Mouse (Mus musculus): ENCODE measurements around the gene Hcar2. TPM values are rescaled to one million over a fixed set of nuclear protein-coding genes. Genes with fewer than 3 reads are reported as not detected.
A peak's percentile ranks its signal among the peaks of the same experiment; 100 is the strongest.

Gene Hcar2
- polyA plus RNA-seq, 1 experiment = 1.9 TPM

DNA sequence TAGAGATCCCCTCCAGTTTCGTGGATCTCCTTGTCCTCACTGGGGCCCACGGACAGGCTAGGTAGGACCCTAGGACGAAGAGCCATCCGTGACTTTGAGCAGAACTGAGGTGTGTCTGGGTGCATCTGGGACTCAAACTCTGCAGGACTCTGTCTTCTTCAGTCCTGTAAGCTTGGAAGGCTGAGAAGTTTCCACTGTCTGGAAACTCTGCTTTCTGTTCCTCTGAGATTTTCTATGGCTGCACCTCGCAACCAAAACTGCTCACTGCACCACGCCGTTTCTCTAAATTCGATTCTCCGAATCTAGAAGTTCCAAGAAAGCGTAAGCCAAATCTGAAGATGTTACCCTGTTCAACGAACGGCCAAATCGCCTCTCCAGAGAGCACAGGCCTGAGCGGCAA is 1.4 kb downstream of the Hcar2 start:
- 93% methylated on average over 14 of the region's 14 CpGs for WGBS

DNA sequence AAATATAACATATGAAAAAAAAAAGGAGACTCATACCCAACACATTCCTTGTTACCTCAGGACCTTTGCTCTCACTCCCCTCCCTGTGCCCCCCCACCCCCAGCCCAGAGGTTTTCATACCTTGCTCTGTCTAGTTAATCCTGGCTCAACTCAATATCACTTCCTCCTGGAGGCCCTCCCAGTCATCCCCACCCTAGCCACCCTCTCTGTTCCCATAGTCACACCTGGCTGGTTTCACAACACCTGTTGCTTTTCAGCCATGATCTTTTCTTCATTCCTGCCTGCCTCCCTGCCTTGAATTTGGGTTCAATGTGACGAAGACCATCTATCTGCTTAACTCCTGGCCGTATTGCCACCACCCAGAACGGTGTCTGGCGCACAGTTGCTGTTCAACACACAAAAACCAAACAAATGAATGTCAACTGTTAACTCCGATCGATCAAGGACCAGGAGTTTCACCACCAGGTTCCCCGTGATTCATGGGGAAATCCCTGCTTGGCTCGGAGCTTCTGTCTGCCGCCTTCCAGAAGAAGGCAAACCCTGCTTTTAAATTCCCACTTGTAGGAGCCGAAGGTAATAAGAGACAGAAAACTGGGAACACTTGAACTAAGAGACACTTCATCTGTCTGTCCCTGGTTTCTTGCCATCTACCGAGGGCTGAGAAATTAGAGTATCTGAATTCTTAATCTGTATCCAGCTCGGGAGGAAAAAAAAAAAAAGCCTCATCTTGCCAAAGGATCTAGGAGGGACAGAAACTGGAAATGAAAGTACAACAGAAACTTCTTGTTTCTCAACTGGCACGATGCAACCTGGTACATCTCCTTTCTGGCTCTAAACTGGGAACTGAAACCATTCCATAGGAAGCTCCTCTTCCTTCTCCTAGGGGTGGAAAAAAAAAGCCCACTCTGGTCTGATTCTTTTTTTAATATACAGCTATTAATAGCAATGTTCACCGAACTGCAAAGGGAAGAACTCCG is 2.6 kb downstream of the Hcar2 start:
- Histone ChIP-seq H3K27me3 (replicated peaks; ENCODE audit: control insufficient read depth, insufficient read depth, low read length) (no peaks in the 10 kb centered on the region), H3K27ac (ENCODE audit: insufficient read depth, low read depth, low read length) (no peak overlapping the region), H3K4me1 (ENCODE audit: control insufficient read depth, insufficient read depth, low read length) (no peaks in the 10 kb centered on the region), H3K4me3 (ENCODE audit: insufficient read depth, low read depth, low read length) (no peak overlapping the region; the same call in 1 of the 2 replicates), H3K36me3 (ENCODE audit: control insufficient read depth, insufficient read depth, low read length) (no peaks in the 10 kb centered on the region)
- TF ChIP-seq CTCF (conservative IDR thresholded peaks at IDR 0.05; ENCODE audit: insufficient read depth, insufficient read length, low read depth, low read length) = no peak
- TF ChIP-seq POLR2A (IDR thresholded peaks at IDR 0.05; ENCODE audit: low read depth, low read length) = no peak
- 42% methylated on average over 15 of the region's 15 CpGs for WGBS
- peak; percentile 32 for DNase-seq

More for the DNA sequence above, 1.4 kb downstream of the Hcar2 start:
- H3K36me3 ChIP-seq (ENCODE audit: control insufficient read depth, insufficient read depth, low read length) = no peaks in the 10 kb centered on the region
- H3K4me3 ChIP-seq (ENCODE audit: insufficient read depth, low read depth, low read length) = no peak overlapping the region
- no peak overlapping the region for H3K27ac ChIP-seq (ENCODE audit: insufficient read depth, low read depth, low read length)
- no peak for DNase-seq
- no peaks in the 10 kb centered on the region for H3K27me3 ChIP-seq (replicated peaks; ENCODE audit: control insufficient read depth, insufficient read depth, low read length)
- H3K4me1 ChIP-seq (ENCODE audit: control insufficient read depth, insufficient read depth, low read length) = no peaks in the 10 kb centered on the region
- TF ChIP-seq CTCF (conservative IDR thresholded peaks at IDR 0.05; ENCODE audit: insufficient read depth, insufficient read length, low read depth, low read length) (no peak), POLR2A (IDR thresholded peaks at IDR 0.05; ENCODE audit: low read depth, low read length) (no peak)

DNA sequence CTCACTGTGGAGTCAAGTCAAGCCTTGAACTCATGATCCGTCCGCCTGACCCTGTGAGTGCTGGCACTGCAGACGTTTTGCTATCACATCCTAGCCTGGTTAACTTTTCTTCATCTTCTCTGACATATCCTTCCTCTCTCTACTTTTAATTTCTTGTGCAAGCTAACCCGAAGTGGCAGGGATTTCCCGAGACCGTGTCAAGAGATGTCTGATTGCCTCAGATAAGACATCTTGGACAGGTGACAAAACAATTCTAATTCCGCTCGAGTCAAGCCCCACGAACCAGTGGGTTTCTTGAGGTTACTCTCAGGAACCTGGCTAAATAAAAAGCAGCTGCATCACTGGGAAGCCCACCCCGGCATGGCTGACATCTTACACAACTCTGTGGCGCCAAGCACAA is 6.5 kb downstream of the Hcar2 start:
- H3K27me3 ChIP-seq (replicated peaks; ENCODE audit: control insufficient read depth, insufficient read depth, low read length) = no peaks in the 10 kb centered on the region
- DNase-seq = no peak
- no peaks in the 10 kb centered on the region for H3K4me1 ChIP-seq (ENCODE audit: control insufficient read depth, insufficient read depth, low read length)
- H3K36me3 ChIP-seq (ENCODE audit: control insufficient read depth, insufficient read depth, low read length) = no peaks in the 10 kb centered on the region
- H3K27ac ChIP-seq (ENCODE audit: insufficient read depth, low read depth, low read length) = no peak overlapping the region
- 57% methylated on average over 11 of the region's 11 CpGs for WGBS
- no peak for TF ChIP-seq POLR2A (IDR thresholded peaks at IDR 0.05; ENCODE audit: low read depth, low read length)
- TF ChIP-seq CTCF (conservative IDR thresholded peaks at IDR 0.05; ENCODE audit: insufficient read depth, insufficient read length, low read depth, low read length) = no peak
- no peak overlapping the region for H3K4me3 ChIP-seq (ENCODE audit: insufficient read depth, low read depth, low read length)

DNA sequence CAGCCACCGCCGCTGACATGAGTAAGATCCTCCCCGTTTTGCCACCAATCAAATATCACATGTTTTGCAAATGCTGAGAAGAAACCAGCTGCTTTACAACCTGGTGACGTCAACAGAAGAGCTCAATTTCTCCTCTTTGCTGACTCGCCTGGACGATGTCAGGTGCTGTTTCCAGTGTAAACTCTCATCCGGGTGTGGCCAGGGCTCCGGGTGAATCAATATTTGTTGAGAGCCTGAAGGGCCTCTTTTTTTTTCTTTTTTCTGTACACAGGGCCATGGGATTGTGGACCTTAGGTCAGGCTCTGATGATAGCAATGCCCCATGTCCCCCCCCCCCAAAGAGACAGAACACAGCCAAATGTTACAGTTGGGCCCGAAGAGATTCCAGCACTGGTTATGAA is 10.8 kb downstream of the Hcar2 start:
- H3K27me3 ChIP-seq (replicated peaks; ENCODE audit: control insufficient read depth, insufficient read depth, low read length) = no peaks in the 10 kb centered on the region
- 69% methylated on average over 9 of the region's 9 CpGs for WGBS

DNA sequence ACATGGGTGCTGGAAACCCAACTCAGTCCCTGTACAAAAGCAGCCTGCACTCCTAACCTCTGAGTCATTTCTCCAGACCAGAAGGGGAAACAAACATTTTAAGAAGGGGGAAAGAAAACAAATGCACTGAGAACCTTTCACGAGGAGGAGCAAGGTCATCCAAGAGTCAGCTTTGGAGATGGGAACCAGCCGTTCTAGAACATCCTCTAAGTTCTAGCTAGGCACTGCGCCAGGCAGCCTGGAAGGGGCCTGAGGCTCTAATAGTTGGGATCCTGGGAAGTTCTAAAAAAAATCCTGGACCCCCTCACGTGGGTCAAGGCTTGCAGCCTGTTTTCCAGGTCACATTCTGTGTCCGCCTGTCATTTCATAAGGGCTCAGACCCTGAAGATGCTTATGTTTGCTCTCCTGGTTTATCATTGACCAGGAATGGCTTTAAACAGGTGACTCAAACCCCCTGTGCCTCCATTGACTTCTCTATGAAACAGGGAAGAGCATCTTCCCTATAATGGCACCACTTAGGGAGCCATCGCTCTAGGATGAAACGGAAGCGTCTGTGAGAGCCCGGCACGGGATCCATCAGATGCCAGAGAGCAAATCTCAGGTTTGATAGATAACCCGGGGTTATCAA is 11.3 kb downstream of the Hcar2 start:
- Histone ChIP-seq H3K27ac (ENCODE audit: insufficient read depth, low read depth, low read length) (peak overlapping the region; percentile 47), H3K4me1 (ENCODE audit: control insufficient read depth, insufficient read depth, low read length) (no peaks in the 10 kb centered on the region), H3K36me3 (ENCODE audit: control insufficient read depth, insufficient read depth, low read length) (no peaks in the 10 kb centered on the region), H3K27me3 (replicated peaks; ENCODE audit: control insufficient read depth, insufficient read depth, low read length) (no peaks in the 10 kb centered on the region), H3K4me3 (ENCODE audit: insufficient read depth, low read depth, low read length) (no peak overlapping the region)
- TF ChIP-seq POLR2A (IDR thresholded peaks at IDR 0.05; ENCODE audit: low read depth, low read length) (no peak), CTCF (conservative IDR thresholded peaks at IDR 0.05; ENCODE audit: insufficient read depth, insufficient read length, low read depth, low read length) (no peak)
- WGBS = 78% methylated on average over 11 of the region's 11 CpGs
- peak; percentile 50 for DNase-seq

More for the DNA sequence above, 10.8 kb downstream of the Hcar2 start:
- peak; percentile 15 for DNase-seq
- H3K4me3 ChIP-seq (ENCODE audit: insufficient read depth, low read depth, low read length) = no peak overlapping the region
- H3K4me1 ChIP-seq (ENCODE audit: control insufficient read depth, insufficient read depth, low read length) = no peaks in the 10 kb centered on the region
- peak overlapping the region; percentile 47; the same call in 1 of the 2 replicates for H3K27ac ChIP-seq (ENCODE audit: insufficient read depth, low read depth, low read length)
- TF ChIP-seq POLR2A (IDR thresholded peaks at IDR 0.05; ENCODE audit: low read depth, low read length) = no peak
- TF ChIP-seq CTCF (conservative IDR thresholded peaks at IDR 0.05; ENCODE audit: insufficient read depth, insufficient read length, low read depth, low read length) = no peak
- no peaks in the 10 kb centered on the region for H3K36me3 ChIP-seq (ENCODE audit: control insufficient read depth, insufficient read depth, low read length)

DNA sequence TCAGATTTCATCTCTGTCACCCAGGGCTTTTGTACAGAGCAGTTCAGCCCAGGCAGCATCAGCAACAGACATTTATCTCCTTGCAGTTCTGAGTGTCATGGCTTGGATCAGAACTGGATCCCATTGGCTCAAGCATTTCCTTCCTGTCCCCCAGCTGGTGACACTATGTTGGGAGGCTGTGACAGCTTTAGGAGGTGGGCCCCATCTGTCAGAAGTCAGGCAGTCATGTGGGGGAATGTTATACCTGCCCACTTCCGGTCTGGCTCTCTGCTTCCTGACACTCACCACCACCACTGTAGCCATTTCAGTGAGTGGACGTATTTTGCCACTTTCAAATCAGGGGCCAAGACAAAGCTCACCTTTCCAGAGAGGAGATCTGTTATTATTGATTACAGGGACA is 13.9 kb downstream of the Hcar2 start:
- DNase-seq = peak; percentile 54

DNA sequence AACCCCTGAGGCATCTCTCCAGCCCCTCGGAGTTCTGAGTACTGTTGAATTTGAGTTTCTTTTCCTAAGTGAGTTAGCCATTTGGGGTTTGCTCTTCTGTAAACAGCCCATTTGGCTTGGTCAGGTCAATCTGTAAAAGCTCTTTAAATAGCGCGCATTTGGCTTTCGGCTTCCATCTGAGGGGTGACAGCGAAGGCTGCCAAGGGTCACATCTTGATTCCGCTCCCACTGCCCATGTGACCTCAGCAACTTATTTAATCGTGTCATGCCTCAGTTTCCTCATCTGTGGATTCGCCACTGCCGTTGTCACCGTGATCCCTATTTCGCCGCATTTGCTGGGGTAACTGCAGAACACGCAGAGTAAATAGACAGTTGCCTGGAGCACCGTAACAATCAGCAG is 21.0 kb downstream of the Hcar2 start:
- WGBS = 80% methylated on average over 14 of the region's 14 CpGs
- Histone ChIP-seq H3K36me3 (ENCODE audit: control insufficient read depth, insufficient read depth, low read length) (no peaks in the 10 kb centered on the region), H3K4me1 (ENCODE audit: control insufficient read depth, insufficient read depth, low read length) (no peaks in the 10 kb centered on the region), H3K4me3 (ENCODE audit: insufficient read depth, low read depth, low read length) (no peak overlapping the region), H3K27ac (ENCODE audit: insufficient read depth, low read depth, low read length) (peak overlapping the region; percentile 82), H3K27me3 (replicated peaks; ENCODE audit: control insufficient read depth, insufficient read depth, low read length) (no peaks in the 10 kb centered on the region)
- peak; percentile 50 for DNase-seq
- TF ChIP-seq POLR2A (IDR thresholded peaks at IDR 0.05; ENCODE audit: low read depth, low read length) (no peak), CTCF (conservative IDR thresholded peaks at IDR 0.05; ENCODE audit: insufficient read depth, insufficient read length, low read depth, low read length) (no peak)

More for the DNA sequence above, 13.9 kb downstream of the Hcar2 start:
- no peak for TF ChIP-seq POLR2A (IDR thresholded peaks at IDR 0.05; ENCODE audit: low read depth, low read length)
- TF ChIP-seq CTCF (conservative IDR thresholded peaks at IDR 0.05; ENCODE audit: insufficient read depth, insufficient read length, low read depth, low read length) = no peak
- Histone ChIP-seq H3K36me3 (ENCODE audit: control insufficient read depth, insufficient read depth, low read length) (no peaks in the 10 kb centered on the region), H3K4me1 (ENCODE audit: control insufficient read depth, insufficient read depth, low read length) (no peaks in the 10 kb centered on the region), H3K27me3 (replicated peaks; ENCODE audit: control insufficient read depth, insufficient read depth, low read length) (no peaks in the 10 kb centered on the region), H3K27ac (ENCODE audit: insufficient read depth, low read depth, low read length) (peak overlapping the region; percentile 1; the same call in 1 of the 2 replicates), H3K4me3 (ENCODE audit: insufficient read depth, low read depth, low read length) (no peak overlapping the region)
- WGBS = 41% methylated on average over 2 of the region's 2 CpGs

Data from kidney, adult 2 months (tissue).